Mouse (Mus musculus): ENCODE data around the gene Ccdc117.

- TF ChIP-seq CTCF (IDR thresholded peaks at IDR 0.05; ENCODE audit: low read depth) (no peak), EP300 (IDR thresholded peaks at IDR 0.05; ENCODE audit: low read depth) (no peak)
Observed at GRCm38 (mm10) chr11:5498422-5498821, 43.6 kb downstream of the Ccdc117 start.

Measured in heart, postnatal 0 days (tissue).